Mouse (Mus musculus): ENCODE measurements around the gene Rbp4.

The Rbp4 gene

DNA sequence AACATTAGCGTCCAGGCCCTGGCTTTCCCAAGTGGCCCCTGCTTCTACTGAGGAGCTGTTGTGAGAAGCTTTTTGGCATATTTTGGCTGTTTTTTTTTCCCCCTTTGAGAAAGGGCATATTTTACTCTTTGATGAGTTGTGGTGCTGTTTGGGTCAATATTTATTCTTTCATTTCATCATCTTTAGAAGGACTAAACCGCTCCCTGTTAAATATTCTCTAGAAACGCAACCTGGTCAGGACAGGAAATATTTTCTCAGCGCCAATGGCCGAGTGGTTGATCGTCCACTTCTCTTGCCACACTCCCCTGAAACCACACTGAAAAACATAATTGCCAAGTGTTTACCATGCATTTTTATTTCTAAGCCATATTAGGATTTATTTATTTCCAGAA, at the start of gene Rbp4:
TSS of gene Rbp4 (minus strand) at position 63 of the 392 bp plus-strand sequence.
- no peak for DNase-seq (ENCODE audit: low spot score)

DNA sequence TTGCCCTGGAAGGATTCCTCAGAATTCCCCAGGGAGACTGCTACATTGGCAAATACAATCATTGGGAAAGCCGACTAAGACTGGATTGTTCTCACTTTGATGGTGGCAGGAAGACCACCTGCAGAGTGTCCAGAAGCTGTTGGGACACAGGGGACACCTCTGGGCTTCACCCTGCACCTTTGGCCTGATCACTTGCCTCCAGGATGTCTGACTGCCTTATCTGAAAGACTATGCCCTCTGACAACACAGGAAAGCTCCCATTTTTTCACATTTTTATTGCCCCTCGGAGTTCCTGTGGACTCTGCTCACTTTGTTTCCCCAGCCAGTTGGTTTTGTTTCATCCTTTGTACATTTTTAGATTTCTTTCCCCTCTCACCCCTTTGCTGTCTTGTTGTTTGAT, 39.6 kb upstream of the Rbp4 start:
- no peak for DNase-seq (ENCODE audit: low spot score)

DNA sequence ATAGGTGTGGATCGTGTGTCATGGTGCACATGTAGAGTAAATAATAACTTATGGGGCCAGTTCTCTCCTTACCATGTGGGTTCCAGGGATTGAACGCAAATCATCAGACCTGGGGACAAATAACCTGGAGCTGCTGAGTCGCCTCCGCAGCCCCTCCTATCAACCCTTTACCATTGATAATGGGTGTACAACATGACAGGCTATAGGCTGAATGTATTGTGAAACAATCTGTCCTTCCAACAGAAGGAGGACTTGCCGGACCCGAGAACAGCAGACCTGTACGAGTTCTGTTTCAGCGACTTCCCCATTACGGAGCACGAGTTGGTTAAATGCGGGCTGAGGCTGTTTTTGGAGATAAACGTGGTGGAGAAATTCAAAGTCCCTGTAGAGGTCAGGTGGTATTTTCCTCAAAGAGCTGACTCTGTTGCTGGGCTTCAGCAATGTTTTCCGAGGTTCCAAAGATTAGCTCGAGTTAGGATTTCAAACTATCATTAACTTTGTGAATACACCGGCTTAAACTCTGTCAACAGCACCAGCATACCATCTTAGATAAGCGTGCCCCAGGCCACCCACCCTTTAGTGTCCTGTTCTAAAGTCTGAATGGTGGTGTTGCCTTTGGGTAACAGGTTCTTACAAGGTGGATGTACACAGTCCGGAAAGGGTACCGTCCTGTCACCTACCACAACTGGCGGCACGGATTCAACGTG, 36.7 kb upstream of the Rbp4 start:
- no peak for DNase-seq (ENCODE audit: low spot score)

DNA sequence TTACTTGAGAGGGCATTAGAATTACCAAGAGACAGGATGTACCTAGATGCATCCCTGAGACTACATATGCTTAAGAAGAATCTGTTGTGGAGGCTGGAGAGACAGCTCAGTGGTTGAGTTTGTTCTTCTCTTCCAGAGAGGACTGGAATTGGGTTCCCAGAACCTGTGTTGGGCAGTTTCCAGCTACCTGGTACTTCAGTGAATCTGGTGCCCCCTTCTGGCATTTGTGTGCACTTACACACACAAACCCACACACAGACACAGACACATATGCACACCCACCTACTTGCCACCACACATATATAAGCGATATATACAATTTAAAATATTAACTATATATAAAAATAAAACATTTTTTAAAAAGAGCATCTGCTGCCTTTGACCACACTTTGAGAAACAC, 31.2 kb upstream of the Rbp4 start:
- no peak for DNase-seq (ENCODE audit: low spot score)

DNA sequence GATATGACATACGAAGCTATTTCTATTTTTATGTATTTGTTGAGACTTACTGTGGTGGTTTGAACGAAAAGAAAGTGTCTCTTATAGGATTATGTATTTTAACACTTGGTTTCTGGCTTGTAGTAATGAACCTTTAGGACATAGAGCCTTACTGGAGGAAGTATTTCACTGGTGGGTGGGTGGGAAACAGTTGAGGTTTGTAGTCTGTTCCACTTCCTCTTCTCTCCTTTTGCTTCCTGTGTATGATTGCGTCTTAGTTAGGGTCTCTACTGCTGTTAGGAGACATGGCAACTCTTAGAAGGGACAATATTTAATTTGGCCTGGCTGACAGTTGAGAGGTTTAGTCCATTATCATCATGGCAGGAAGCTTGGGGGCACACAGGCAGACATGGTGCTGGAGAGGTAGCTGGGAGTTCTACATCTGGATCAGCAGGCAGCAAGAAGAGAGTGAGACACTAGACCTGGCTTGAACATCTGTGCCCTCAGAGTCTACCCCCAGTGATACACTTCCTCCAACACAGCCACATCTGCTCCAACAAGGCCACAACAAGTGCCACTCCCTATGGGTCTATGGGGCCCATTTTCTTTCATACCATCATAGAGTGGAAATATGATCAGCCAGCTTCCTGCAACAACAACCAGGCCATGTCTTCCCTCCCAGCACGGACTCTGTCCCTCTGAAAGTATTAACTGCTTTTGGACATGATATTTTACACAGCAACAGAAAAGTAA, 18.6 kb upstream of the Rbp4 start:
- no peak for DNase-seq (ENCODE audit: low spot score)

DNA sequence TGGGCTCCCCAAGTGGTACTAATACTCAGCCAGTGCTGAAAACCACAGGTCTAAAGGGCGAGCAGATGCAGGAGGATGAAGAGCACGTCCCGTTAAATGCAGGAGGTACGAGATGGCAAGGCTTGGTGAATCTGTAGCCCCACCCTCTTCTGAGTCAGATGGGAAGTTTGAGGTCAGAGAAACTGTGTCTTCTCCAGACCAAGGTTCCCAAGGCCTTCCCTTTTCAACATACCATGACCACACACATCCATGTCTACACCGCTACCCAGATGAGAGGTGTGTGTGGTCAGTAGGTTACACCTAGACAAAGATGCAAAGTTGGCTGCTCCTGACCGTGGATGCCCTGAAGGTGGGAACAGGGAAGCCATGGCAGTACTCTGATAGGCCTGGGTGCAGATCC, 9.7 kb upstream of the Rbp4 start:
- no peak for DNase-seq (ENCODE audit: low spot score)

DNA sequence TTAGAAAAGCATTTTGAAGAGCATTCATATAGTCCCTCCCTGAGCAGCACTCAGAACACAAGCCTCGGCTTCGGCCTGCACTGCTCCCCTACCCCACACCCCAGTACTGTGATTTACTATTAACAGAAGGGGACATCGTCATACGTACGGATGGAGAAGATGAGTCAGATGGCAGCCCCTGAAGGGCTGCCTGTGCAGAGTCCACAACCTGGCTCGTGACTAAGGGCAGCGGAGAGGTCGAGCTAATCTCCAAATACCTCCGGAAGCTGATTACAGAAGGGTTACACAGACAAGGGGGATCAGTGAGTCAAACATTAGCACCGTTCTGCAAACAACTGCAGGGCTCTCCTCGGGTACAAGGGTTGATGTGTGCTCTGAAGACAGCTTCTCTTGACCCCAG, 8.9 kb upstream of the Rbp4 start:
- no peak for DNase-seq (ENCODE audit: low spot score)

DNA sequence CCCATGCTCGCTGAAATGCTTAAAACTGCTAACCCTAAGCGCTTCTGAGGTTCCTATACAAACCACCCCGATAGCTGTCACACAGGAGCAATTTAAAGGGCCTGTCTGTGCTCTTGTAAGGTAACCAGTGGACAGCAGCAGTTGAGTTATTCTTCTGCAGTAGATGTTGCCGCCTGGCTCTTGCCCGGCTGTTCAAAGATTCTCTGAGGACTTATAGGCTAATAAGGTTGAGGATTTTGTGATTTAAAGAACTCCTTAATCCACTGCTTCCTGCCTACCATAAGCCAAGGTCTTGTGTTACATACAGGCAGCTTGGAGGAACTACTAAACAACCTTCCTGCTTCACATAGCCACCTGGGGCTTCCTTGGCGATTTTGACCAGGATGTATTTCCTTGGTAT, 7.4 kb upstream of the Rbp4 start, which contains the start of gene Pde6c:
TSS of gene Pde6c (plus strand) at position 301 of the 400 bp plus-strand sequence.
- DNase-seq (ENCODE audit: low spot score) = no peak

DNA sequence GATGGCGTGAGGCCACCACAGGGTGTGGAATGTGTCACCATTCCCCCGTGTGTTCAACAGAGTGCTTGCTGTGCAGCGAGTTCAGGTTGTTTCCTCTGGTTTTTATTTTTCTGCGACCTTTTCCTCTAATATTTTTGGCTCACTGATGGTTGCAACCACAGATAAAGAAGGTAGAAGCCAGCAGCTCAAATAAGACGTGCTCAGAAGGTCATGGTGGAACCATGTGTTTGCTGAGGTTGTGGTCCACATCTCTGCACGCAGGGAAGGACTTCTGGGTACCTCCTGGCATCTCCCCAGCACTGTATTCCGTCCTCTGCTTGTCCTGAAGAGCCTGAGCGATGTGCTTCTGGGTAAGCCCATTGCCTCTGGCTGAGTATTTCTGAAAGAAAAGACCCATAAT, 1.6 kb upstream of the Rbp4 start:
- no peak for DNase-seq (ENCODE audit: low spot score)

DNA sequence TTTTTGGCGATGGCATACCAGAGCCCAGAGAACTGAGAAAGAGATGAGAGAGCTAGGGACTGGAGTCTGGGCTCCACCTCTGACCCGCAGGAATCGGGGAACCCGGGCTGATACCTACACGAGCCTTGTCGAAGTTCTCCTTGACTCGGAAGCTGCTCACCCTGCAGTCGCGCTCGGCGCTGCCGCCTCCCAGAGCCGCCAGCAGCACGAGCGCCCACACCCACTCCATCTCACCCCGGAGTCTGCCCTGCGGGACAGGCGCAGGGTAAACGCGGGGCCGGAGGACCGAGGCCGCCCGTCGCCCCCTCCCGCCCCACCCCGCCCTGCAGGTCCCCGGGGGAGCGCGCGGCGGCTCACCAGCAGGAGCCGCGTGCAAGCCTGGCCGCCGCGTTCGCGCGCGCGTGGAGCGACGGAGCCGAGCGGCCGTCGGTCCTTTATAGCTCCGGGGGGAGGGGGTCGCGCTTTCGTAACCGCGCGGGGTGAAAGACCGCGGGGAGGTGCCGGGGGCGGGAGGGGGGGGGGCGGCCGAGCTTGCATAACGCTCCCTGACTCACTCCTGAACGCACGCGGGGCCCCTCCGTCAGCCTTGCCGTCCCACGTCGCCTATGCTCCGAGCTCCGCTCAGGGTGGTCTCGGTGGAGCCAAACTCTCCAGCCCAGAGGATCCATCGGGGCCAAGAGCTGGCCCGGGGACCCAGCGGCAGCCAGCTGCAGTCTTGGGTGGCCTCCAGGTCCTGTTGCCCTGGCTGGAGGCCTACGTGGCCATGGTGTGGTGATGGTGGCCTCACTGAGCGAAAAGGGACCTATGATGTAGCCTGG, 471 bp downstream of the Rbp4 start:
- peak; percentile 49 for DNase-seq (ENCODE audit: low spot score)

DNA sequence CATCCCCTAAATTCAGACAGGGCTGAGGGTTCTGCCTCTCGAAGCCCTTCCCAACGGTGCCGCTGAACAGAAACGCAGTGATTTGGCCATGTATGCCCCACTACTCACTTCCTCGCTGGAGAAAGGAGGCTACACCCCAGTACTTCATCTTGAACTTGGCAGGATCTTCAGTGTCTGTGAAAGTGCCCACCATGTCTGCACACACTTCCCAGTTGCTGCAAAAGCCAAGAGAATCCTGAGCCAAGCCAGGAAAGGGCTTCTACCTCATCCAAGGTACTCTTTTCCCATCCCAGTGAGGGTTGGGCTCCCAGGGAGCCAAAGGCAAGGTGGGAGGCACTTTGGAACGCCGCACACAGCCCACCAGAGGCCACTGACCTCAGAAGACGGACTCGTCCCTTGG, 1.2 kb downstream of the Rbp4 start:
- peak; percentile 13 for DNase-seq (ENCODE audit: low spot score)

DNA sequence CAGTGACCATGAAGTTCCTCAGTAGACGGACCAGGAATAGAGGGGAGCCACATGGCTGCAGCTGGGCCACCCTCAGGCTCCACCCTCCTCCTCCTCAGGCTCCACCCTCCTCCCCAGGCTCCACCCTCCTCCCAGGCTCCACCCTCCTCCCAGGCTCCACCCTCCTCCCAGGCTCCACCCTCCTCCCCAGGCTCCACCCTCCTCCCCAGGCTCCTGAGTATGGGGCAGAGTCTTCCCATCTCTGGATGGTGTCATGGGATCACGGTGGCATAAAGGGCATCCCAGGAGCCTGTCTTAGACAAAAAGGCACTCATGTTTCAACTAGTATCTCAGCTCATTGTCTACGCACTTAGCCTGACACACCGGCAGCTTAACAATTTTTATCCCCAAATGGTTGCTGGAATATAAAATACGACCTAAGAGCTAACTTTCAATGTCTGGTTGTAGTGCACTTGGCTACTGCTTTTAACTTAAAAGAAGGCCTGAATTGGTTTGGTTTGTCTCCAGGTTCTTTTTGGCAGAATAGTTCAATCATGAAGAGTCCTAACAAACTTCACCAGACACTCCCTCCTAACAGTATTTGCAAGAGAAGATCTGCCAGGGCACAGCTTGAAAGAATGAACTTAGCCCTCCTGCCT, 4.8 kb downstream of the Rbp4 start:
- peak; percentile 39 for DNase-seq (ENCODE audit: low spot score)

DNA sequence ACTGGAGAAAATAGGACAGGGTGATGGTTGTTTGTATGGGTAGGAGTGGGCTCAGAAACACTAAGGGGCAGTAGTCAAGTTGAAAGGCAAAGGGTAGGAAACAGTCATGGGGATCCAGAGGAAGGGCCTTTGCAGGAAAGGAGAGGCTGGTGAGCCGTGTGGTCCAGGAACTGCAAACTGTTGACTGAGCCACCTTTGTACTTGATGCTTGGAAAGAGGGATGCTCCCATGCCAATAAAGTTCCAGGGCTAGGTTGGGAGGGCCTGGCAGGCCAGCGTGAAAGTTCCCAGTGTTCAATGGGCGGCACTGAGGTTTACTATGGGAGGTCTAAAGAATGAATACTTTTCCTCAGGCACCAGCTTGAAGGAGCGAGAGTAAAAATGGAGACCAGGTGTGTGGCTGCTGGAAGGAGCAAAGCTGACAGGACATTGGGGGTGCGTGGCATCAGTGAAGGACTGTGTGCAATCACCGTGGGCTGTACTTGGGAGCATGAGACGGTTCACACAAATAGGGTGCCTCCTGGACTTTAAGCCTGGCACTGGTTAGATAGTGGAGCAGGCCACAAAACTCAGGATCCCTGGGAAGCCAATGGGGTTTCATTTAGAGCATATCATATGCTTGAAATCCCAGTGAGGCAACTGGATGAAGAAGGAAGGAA, 10.1 kb downstream of the Rbp4 start:
- DNase-seq (ENCODE audit: low spot score) = no peak

DNA sequence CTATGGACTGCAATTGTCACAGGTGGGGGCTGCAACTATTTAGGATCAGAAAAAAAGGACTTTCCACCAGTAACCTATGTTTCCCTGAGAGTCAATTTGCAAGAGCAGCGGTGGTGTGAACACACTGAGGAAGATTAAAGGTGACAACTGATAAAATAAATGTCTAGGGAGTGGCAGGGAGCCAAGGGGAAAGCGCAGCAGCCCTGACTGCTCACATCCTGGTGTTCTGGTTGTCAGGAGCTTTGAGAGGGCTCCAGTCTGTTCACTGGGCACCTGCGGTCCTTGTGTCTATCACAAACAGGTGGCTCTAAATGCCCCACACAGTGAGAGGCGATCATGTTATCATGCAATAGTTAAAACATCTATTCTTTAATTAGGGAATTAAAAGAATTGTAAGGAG, 12.5 kb downstream of the Rbp4 start:
- DNase-seq (ENCODE audit: low spot score) = no peak

DNA sequence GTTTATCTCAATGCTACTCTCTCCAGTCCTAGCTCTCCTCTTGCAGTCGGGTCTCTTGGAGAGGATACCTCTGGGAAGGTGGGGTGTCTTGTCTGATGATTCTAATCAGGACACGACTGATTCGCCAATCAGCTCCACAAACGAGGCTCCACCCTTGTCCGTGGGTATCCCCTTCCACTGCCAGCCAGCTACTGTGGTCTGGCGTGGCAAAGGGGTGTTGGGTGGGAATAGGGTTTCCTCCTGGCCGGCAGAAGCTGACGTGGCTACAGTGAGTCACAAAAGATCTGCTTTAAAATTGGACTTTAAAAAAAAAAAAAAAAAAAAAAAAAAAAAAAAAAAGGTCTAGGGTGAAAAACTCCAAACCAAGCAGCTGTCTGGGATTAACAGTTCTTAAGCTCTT, 14.0 kb downstream of the Rbp4 start:
- no peak for DNase-seq (ENCODE audit: low spot score)

DNA sequence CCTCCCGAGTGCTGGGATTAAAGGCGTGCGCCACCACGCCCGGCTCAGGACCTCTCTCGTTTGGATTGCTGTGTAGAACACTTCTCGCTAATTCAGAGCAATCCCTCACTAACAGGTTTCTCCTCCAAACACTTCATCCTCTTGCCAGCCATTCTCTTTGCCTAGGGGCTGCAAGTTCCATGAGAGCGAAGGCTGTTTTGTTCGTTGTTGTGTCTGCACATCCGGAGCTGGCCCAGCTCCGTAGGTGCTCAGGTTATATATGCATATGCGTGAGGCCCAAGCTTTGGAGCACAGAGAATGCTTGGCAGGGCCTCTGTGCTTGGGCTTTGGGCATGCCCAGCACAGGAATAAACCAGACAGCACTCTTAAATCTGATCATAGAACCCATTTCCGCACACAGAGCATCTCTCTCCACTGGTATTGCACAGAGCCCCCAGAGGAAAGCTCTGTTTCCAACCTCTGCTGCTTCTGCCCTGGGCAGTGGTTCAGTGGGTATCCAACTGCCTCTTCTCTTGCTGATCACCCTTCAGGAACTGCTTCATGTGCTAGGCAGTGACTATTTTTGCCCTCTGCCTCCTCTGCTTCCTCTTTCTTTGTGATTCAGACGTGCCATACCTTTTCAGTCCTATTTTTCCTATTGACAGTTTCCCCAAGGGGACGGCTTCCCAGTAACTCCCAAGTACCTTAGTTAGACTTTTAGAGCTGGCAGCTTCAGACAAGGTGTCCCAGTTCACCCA, 15.4 kb downstream of the Rbp4 start:
- DNase-seq (ENCODE audit: low spot score) = no peak

DNA sequence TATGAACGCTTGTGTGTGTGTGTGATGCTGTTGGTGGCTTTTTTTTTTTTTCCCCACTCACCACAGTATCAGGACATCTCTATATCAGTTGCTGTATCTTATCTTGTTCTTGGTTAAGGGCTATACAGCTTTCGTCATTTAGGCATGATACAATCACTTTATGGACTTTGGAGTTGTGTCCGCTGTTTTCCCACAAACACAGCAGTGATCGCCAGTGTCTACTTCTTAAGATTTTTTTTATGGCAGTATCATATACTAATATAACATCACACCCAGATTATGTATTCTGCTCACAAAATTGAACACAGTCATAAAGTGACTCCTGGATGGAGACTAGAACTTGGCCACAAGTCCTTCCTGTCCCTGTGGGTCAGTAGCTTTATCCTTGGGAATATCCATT, 17.2 kb downstream of the Rbp4 start:
- no peak for DNase-seq (ENCODE audit: low spot score)

DNA sequence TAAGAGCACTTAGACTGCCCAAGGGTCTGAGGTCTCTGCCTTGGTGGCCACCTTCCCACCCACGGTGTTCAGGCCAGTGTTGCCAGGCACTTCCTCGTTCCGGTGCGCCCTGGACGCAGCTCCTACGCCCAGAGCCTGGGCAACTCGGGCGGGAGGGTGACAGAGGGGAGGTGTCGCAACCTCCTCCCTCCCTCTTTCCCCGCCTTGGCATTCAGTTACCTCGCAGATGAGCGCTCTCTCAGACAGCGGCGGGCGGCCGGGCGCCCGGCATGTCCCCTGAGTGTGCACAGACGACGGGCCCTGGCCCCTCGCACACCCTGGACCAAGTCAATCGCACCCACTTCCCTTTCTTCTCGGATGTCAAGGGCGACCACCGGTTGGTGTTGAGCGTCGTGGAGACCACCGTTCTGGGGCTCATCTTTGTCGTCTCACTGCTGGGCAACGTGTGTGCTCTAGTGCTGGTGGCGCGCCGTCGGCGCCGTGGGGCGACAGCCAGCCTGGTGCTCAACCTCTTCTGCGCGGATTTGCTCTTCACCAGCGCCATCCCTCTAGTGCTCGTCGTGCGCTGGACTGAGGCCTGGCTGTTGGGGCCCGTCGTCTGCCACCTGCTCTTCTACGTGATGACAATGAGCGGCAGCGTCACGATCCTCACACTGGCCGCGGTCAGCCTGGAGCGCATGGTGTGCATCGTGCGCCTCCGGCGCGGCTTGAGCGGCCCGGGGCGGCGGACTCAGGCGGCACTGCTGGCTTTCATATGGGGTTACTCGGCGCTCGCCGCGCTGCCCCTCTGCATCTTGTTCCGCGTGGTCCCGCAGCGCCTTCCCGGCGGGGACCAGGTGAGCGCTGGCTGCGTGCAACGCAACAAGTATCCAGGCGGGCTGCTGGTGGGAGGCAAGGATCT, 28.0 kb downstream of the Rbp4 start, which contains the start of gene Ffar4:
TSS of gene Ffar4 (plus strand) at position 214 of the 901 bp plus-strand sequence.
- peak; percentile 44 for DNase-seq (ENCODE audit: low spot score)

DNA sequence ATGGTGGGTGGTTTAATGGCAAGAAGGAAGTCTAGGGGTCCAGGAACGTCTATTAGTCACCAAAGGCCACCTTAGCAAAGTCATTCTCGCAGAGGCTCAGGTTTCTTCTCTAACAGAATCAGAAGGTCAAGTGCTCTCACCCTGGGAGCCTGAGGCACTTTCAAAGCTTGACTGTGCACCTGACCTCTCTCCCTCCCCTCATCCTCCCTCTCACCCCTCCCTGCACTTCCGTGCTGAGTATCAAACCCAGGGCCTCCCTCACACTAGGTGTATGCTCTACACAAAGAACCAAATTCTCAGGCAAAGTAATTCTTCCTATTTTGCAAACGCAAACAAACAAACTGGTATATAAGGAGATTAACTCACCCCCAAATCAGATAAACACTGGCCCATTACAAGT, 28.9 kb downstream of the Rbp4 start:
- DNase-seq (ENCODE audit: low spot score) = no peak

DNA sequence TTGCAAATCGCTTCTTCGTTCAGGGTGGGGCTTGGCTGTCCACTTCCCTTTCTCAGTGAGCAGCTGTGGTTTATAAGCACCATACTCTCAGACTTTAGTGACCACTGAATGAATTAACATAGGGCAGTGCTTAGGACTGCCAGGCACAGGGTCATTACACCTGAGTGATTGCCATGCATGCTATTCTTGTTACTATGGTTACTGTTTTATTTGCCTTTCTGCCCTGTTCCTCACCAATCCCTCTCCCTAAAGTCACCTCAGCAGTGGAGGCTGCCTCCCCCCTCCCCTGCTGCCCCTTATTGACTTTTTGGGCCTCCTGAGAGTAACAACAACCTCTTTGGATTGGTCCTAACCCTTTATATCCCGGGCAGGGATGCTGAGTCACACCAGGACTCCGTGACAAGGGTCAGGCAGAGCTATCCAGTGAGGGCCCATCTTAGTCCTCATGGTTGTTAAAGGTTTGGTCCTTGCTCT, 33.5 kb downstream of the Rbp4 start:
- DNase-seq (ENCODE audit: low spot score) = no peak
